Mouse (Mus musculus) G1E (cell line): ENCODE results near the gene Gm5460.

Experiments used
- CTCF ChIP-seq: IDR thresholded peaks from 2 replicates; pipeline ENCODE4 v1.5.1; 2012; ENCODE audit warnings: low read depth, low read length, inconsistent platforms, mixed read lengths
- GATA1 ChIP-seq: IDR thresholded peaks from 2 replicates; pipeline ENCODE4 v1.6.1; 2012; ENCODE audit warnings: borderline replicate concordance, low read length, inconsistent platforms, mixed read lengths

GRCm38 (mm10) chr14:33972679-33973078, 43.9 kb upstream of the Gm5460 start:
- TF ChIP-seq CTCF (no peak), GATA1 (no peak)
